Mouse (Mus musculus): ENCODE measurements at regions not wholly inside any gene's neighbourhood (a gene's known extent, or its start where the extent isn't known, plus 50 kb on each side); places are given as distances from the start of the nearest gene placed in this dataset.

DNA sequence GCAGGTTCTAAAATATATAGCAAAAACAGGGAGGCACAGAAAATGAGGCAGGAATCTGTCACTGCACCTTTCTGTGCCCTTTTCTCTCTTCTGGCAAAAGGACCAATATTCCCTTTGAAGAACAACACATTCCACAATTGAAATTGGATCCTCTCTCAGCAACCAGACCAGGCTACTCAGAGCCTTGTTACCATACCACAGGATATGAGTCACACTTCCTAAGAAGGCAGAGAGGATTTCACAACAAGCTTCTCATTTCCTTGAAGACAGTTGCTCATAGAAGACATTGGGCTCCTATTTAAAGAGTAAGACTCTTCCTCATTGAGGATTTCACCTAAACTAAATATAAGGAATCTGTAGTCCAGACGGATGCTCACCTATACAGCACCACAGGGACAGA lies 292.8 kb downstream of the Mat2b start:
- 63% methylated on average over 1 of the region's 1 CpGs for WGBS

DNA sequence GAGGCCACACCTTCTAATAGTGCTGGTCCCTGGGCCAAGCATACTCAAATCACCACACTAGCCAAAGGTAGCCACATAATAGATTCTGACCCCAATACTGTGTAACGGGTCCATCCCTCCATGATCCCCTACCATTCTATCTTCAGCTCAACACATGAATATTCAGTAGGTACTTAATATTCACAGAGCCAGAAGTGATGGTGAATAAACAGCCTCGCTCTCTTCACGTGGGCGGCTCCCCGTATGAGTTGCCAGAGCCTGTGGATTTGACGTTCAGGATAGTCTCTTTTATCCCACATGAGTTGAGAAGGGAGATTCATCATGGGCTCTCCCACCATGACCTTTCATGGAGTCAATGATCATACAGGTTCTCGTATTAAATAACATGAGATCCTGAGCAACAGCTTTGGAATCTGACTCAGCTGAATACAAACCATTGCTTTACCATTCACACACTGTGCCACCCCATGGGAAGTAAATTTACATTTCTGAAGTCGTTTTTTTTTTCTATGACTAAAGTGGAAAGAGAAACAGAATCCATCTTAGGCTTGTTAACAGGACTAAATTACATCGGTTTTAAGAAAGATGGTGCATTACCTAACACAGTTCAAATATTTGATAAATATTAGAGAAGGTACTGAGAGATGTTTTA lies 297.4 kb downstream of the Mat2b start:
- H3K27me3 ChIP-seq (ENCODE audit: control insufficient read depth, insufficient read depth, low read length), result no peaks in the 10 kb centered on the region
- H3K4me2 ChIP-seq (replicated peaks; ENCODE audit: low read depth, low read length), result no peak overlapping the region
- H3K36me3 ChIP-seq (ENCODE audit: control insufficient read depth, insufficient read depth, low read length), result no peaks in the 10 kb centered on the region
- 85% methylated on average over 9 of the region's 9 CpGs for WGBS
- H3K4me3 ChIP-seq (ENCODE audit: low read depth, low read length), result no peak overlapping the region
- no peak for ATAC-seq (ENCODE audit: insufficient number of reproducible peaks, insufficient read depth, low FRiP score, low read depth)
- H3K9me3 ChIP-seq (ENCODE audit: control insufficient read depth, low read depth, low read length), result no peaks in the 10 kb centered on the region
- no peaks in the 10 kb centered on the region for H3K4me1 ChIP-seq (ENCODE audit: control insufficient read depth, insufficient read depth, low read length)
- H3K9ac ChIP-seq (replicated peaks; ENCODE audit: low read depth, low read length), result no peak overlapping the region
- H3K27ac ChIP-seq (ENCODE audit: low read length), result no peak overlapping the region

More for the DNA sequence above, 292.8 kb downstream of the Mat2b start:
- Histone ChIP-seq H3K27ac (ENCODE audit: low read length) (no peak overlapping the region), H3K36me3 (ENCODE audit: control insufficient read depth, insufficient read depth, low read length) (no peaks in the 10 kb centered on the region), H3K27me3 (ENCODE audit: control insufficient read depth, insufficient read depth, low read length) (no peaks in the 10 kb centered on the region), H3K9me3 (ENCODE audit: control insufficient read depth, low read depth, low read length) (no peaks in the 10 kb centered on the region), H3K4me1 (ENCODE audit: control insufficient read depth, insufficient read depth, low read length) (no peaks in the 10 kb centered on the region), H3K4me2 (replicated peaks; ENCODE audit: low read depth, low read length) (no peak overlapping the region), H3K4me3 (ENCODE audit: low read depth, low read length) (no peak overlapping the region), H3K9ac (replicated peaks; ENCODE audit: low read depth, low read length) (no peak overlapping the region)
- no peak for ATAC-seq (ENCODE audit: insufficient number of reproducible peaks, insufficient read depth, low FRiP score, low read depth)

DNA sequence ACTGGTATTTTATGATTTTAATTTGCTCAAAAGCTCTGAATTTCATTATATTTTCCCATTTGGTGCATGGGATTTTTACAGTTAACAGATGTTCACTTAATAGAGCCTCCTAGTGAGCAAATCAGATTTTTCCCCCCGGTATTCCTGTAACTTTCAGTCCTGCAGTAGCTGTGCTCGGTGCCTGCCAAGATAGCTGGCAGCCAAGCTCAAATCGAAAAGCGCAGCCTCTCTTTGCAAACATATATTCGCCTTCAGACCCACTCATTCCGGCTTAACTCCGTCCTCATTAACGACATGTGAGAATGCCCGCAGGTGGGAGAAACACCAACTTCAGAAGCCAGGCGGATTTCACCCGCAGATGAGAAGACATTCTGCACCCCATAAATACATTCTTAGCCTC lies 299.7 kb downstream of the Mat2b start:
- no peaks in the 10 kb centered on the region for H3K27me3 ChIP-seq (ENCODE audit: control insufficient read depth, insufficient read depth, low read length)
- H3K27ac ChIP-seq (ENCODE audit: low read length), result no peak overlapping the region
- 60% methylated on average over 11 of the region's 11 CpGs for WGBS
- no peak overlapping the region for H3K4me3 ChIP-seq (ENCODE audit: low read depth, low read length)
- ATAC-seq (ENCODE audit: insufficient number of reproducible peaks, insufficient read depth, low FRiP score, low read depth), result no peak
- no peaks in the 10 kb centered on the region for H3K4me1 ChIP-seq (ENCODE audit: control insufficient read depth, insufficient read depth, low read length)
- H3K9me3 ChIP-seq (ENCODE audit: control insufficient read depth, low read depth, low read length), result no peaks in the 10 kb centered on the region
- no peaks in the 10 kb centered on the region for H3K36me3 ChIP-seq (ENCODE audit: control insufficient read depth, insufficient read depth, low read length)
- H3K9ac ChIP-seq (replicated peaks; ENCODE audit: low read depth, low read length), result no peak overlapping the region
- no peak overlapping the region for H3K4me2 ChIP-seq (replicated peaks; ENCODE audit: low read depth, low read length)

GRCm38 (mm10) chr11:40394864-40395266 lies 300.1 kb downstream of the Mat2b start:
- no peaks in the 10 kb centered on the region for H3K4me1 ChIP-seq (ENCODE audit: control insufficient read depth, insufficient read depth, low read length)
- H3K4me3 ChIP-seq (ENCODE audit: low read depth, low read length), result no peak overlapping the region
- H3K4me2 ChIP-seq (replicated peaks; ENCODE audit: low read depth, low read length), result no peak overlapping the region
- H3K36me3 ChIP-seq (ENCODE audit: control insufficient read depth, insufficient read depth, low read length), result no peaks in the 10 kb centered on the region
- WGBS, result 59% methylated on average over 7 of the region's 7 CpGs
- ATAC-seq (ENCODE audit: insufficient number of reproducible peaks, insufficient read depth, low FRiP score, low read depth), result no peak
- H3K27me3 ChIP-seq (ENCODE audit: control insufficient read depth, insufficient read depth, low read length), result no peaks in the 10 kb centered on the region
- no peak overlapping the region for H3K9ac ChIP-seq (replicated peaks; ENCODE audit: low read depth, low read length)
- H3K27ac ChIP-seq (ENCODE audit: low read length), result no peak overlapping the region
- no peaks in the 10 kb centered on the region for H3K9me3 ChIP-seq (ENCODE audit: control insufficient read depth, low read depth, low read length)

- Histone ChIP-seq H3K36me3 (ENCODE audit: control insufficient read depth, insufficient read depth, low read length) (no peaks in the 10 kb centered on the region), H3K9ac (replicated peaks; ENCODE audit: low read depth, low read length) (no peak overlapping the region), H3K9me3 (ENCODE audit: control insufficient read depth, low read depth, low read length) (no peaks in the 10 kb centered on the region), H3K4me3 (ENCODE audit: low read depth, low read length) (no peak overlapping the region), H3K4me1 (ENCODE audit: control insufficient read depth, insufficient read depth, low read length) (no peaks in the 10 kb centered on the region), H3K27me3 (ENCODE audit: control insufficient read depth, insufficient read depth, low read length) (no peaks in the 10 kb centered on the region), H3K27ac (ENCODE audit: low read length) (no peak overlapping the region), H3K4me2 (replicated peaks; ENCODE audit: low read depth, low read length) (no peak overlapping the region)
- 42% methylated on average over 4 of the region's 4 CpGs for WGBS
- ATAC-seq (ENCODE audit: insufficient number of reproducible peaks, insufficient read depth, low FRiP score, low read depth), result peak; percentile 33; the same call in 1 of the 2 replicates
Measured at GRCm38 (mm10) chr11:40394283-40394758, 300.7 kb downstream of the Mat2b start.

- no peaks in the 10 kb centered on the region for H3K27me3 ChIP-seq (ENCODE audit: control insufficient read depth, insufficient read depth, low read length)
- H3K4me3 ChIP-seq (ENCODE audit: low read depth, low read length), result no peak overlapping the region
- H3K9ac ChIP-seq (replicated peaks; ENCODE audit: low read depth, low read length), result no peak overlapping the region
- no peaks in the 10 kb centered on the region for H3K9me3 ChIP-seq (ENCODE audit: control insufficient read depth, low read depth, low read length)
- H3K4me1 ChIP-seq (ENCODE audit: control insufficient read depth, insufficient read depth, low read length), result no peaks in the 10 kb centered on the region
- H3K27ac ChIP-seq (ENCODE audit: low read length), result no peak overlapping the region
- no peak for ATAC-seq (ENCODE audit: insufficient number of reproducible peaks, insufficient read depth, low FRiP score, low read depth)
- H3K36me3 ChIP-seq (ENCODE audit: control insufficient read depth, insufficient read depth, low read length), result no peaks in the 10 kb centered on the region
- no peak overlapping the region for H3K4me2 ChIP-seq (replicated peaks; ENCODE audit: low read depth, low read length)
- WGBS, result 76% methylated on average over 3 of the region's 3 CpGs
Measured at GRCm38 (mm10) chr11:40380696-40381095, 314.3 kb downstream of the Mat2b start.

- Histone ChIP-seq H3K27me3 (ENCODE audit: control insufficient read depth, insufficient read depth, low read length) (no peaks in the 10 kb centered on the region), H3K9ac (replicated peaks; ENCODE audit: low read depth, low read length) (no peak overlapping the region), H3K36me3 (ENCODE audit: control insufficient read depth, insufficient read depth, low read length) (no peaks in the 10 kb centered on the region), H3K4me2 (replicated peaks; ENCODE audit: low read depth, low read length) (no peak overlapping the region), H3K4me1 (ENCODE audit: control insufficient read depth, insufficient read depth, low read length) (no peaks in the 10 kb centered on the region), H3K4me3 (ENCODE audit: low read depth, low read length) (no peak overlapping the region), H3K27ac (ENCODE audit: low read length) (no peak overlapping the region), H3K9me3 (ENCODE audit: control insufficient read depth, low read depth, low read length) (no peaks in the 10 kb centered on the region)
- ATAC-seq (ENCODE audit: insufficient number of reproducible peaks, insufficient read depth, low FRiP score, low read depth), result no peak
- 72% methylated on average over 2 of the region's 2 CpGs for WGBS
Measured at GRCm38 (mm10) chr11:40371696-40372095, 323.3 kb downstream of the Mat2b start.

- Histone ChIP-seq H3K36me3 (ENCODE audit: control insufficient read depth, insufficient read depth, low read length) (no peaks in the 10 kb centered on the region), H3K27me3 (ENCODE audit: control insufficient read depth, insufficient read depth, low read length) (no peaks in the 10 kb centered on the region), H3K4me3 (ENCODE audit: low read depth, low read length) (no peak overlapping the region), H3K27ac (ENCODE audit: low read length) (no peak overlapping the region), H3K4me2 (replicated peaks; ENCODE audit: low read depth, low read length) (no peak overlapping the region), H3K9me3 (ENCODE audit: control insufficient read depth, low read depth, low read length) (no peaks in the 10 kb centered on the region), H3K4me1 (ENCODE audit: control insufficient read depth, insufficient read depth, low read length) (no peaks in the 10 kb centered on the region), H3K9ac (replicated peaks; ENCODE audit: low read depth, low read length) (no peak overlapping the region)
- no peak for ATAC-seq (ENCODE audit: insufficient number of reproducible peaks, insufficient read depth, low FRiP score, low read depth)
Measured at GRCm38 (mm10) chr11:40366573-40366972, 328.4 kb downstream of the Mat2b start.
